Mouse (Mus musculus) forebrain, embryonic 10.5 days (tissue): ENCODE results near the gene Ypel3. TPM values are rescaled to one million over a fixed set of nuclear protein-coding genes. Genes with fewer than 3 reads are reported as not detected.

ENCODE experiments used
- DNase-seq: peaks from one replicate; pipeline ENCODE4 v3.0.0-alpha.2; 2017; ENCODE audit warnings: low spot score; ENCODE audit errors: extremely low spot score
- H3K27ac ChIP-seq: fragments of 300-500 bp; sonication (generic); 2 replicates; pipeline ENCODE4 v1.5.1; 2016; ENCODE audit warnings: mild to moderate bottlenecking
- H3K27me3 ChIP-seq: fragments of 300-500 bp; sonication (generic); 2 replicates; pipeline ENCODE4 v1.6.1; 2016; ENCODE audit warnings: mild to moderate bottlenecking; ENCODE audit not compliant: poor library complexity, severe bottlenecking
- H3K36me3 ChIP-seq: fragments of 300-500 bp; sonication (generic); replicated peaks from 2 replicates; pipeline ENCODE4 v1.6.1; 2016; ENCODE audit warnings: mild to moderate bottlenecking, moderate library complexity
- H3K4me1 ChIP-seq: fragments of 300-500 bp; sonication (generic); 2 replicates; pipeline ENCODE4 v1.6.1; 2016
- H3K4me3 ChIP-seq: fragments of 300-500 bp; sonication (generic); 2 replicates; pipeline ENCODE4 v1.5.1; 2016; ENCODE audit warnings: mild to moderate bottlenecking, moderate library complexity
- H3K9me3 ChIP-seq: fragments of 300-500 bp; sonication (generic); 2 replicates; pipeline ENCODE4 v1.6.1; 2016; ENCODE audit warnings: mild to moderate bottlenecking, moderate library complexity
- WGBS: fragments of 180-500 bp; shearing (Covaris S2); methylation state at CpG from one replicate; pipeline ENCODE4 v1.1.7; 2016; 5-methylcytosine and 5-hydroxymethylcytosine counted together
- polyA plus RNA-seq: library from polyadenylated mRNA; unstranded; fragments of >200 nt; fragmentation: Nextera tagmentation; extraction: Ambion mirVana; gene quantifications from 2 replicates; pipeline ENCODE4 v1.2.1, GENCODE M21; 2016

Ypel3 gene
- polyA plus RNA-seq, 1 experiment from 2014 or later: 35.0 TPM

- Histone ChIP-seq H3K9me3 (no peaks in the 10 kb centered on the region), H3K4me3 (no peak overlapping the region), H3K36me3 (peaks cover 28% of the 10 kb centered on the region), H3K27me3 (no peaks in the 10 kb centered on the region), H3K27ac (peak overlapping the region; percentile 96), H3K4me1 (peaks cover 53% of the 10 kb centered on the region)
- WGBS: 69% methylated on average over 7 of the region's 7 CpGs
- no peak for DNase-seq
Observed at GRCm38 (mm10) chr7:126758539-126758938, 18.2 kb upstream of the Ypel3 start.

- Histone ChIP-seq H3K9me3 (no peaks in the 10 kb centered on the region), H3K27ac (peak within 1 kb of the TSS; percentile 96), H3K4me1 (peaks cover 53% of the 10 kb centered on the region), H3K27me3 (no peaks in the 10 kb centered on the region), H3K36me3 (peaks cover 34% of the 10 kb centered on the region), H3K4me3 (peak within 1 kb of the TSS; percentile 91)
- peak; percentile 91 for DNase-seq
- WGBS: 0% methylated on average over 36 of the region's 38 CpGs
Observed at GRCm38 (mm10) chr7:126759050-126759671, 17.6 kb upstream of the Ypel3 start, which contains the start of gene Mapk3. Gene Mapk3 (plus strand): TSS chr7:126759601.

DNA sequence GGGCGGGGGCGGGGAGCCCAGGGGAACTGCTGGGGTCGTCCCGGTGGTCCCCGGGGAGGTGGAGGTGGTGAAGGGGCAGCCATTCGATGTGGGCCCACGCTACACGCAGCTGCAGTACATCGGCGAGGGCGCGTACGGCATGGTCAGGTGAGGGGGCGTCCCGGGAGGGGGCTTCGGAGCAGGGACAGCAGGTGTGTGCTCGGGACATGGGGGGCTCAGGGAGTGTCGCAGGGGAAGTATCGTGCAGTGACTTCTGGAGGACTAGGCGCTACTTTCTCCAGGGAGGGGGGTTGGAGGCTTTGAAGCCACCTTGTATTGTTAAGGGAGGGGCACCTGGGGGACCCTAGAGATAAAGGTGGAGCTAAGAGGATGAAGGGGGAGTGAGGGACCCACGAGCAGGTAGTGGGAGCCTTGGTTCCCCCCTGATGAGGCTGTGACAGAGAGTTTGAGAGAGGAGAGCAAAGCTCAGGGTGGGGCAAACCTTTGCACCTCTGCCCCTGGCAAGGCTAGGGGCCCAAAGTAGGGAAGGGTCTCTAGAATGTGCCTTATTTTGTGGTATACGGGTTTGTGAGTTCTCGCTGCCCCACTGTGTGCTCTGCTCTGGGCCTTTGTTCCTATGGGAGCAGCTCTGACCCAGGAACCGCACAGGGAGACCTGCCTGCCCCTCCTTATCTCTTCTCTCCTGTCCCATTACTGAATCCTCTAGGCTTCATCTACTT lies 16.9 kb upstream of the Ypel3 start:
- WGBS: 2% methylated on average over 22 of the region's 24 CpGs
- H3K36me3 ChIP-seq: peaks cover 41% of the 10 kb centered on the region
- peak overlapping the region; percentile 96 for H3K27ac ChIP-seq
- peak overlapping the region; percentile 91 for H3K4me3 ChIP-seq
- no peaks in the 10 kb centered on the region for H3K9me3 ChIP-seq
- no peak for DNase-seq
- no peaks in the 10 kb centered on the region for H3K27me3 ChIP-seq
- peaks cover 47% of the 10 kb centered on the region for H3K4me1 ChIP-seq

DNA sequence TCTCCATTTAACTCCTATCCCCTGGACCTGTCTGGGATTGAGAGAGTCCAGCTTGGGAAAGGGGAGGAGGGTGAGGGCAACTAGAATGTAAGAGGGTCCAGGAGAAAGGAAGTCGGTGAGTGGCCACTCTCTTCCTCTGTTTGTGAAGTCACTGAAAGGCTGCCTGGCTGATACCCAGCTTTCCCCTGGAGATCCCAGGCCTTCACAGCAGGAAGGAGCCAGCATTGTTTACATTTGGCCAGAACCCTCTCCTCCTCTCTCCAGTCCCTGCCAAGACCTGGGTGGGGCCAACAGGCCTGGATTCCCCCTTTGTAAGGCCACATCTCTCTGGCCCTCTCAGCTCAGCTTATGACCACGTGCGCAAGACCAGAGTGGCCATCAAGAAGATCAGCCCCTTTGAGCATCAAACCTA lies 16.4 kb upstream of the Ypel3 start:
- Histone ChIP-seq H3K27me3 (no peaks in the 10 kb centered on the region), H3K27ac (peak overlapping the region; percentile 96), H3K4me1 (peaks cover 41% of the 10 kb centered on the region), H3K9me3 (no peaks in the 10 kb centered on the region), H3K36me3 (peaks cover 46% of the 10 kb centered on the region), H3K4me3 (peak overlapping the region; percentile 91)
- WGBS: 16% methylated on average over 3 of the region's 3 CpGs
- DNase-seq: no peak

GRCm38 (mm10) chr7:126760956-126761355 lies 15.8 kb upstream of the Ypel3 start:
- H3K27me3 ChIP-seq: no peaks in the 10 kb centered on the region
- H3K27ac ChIP-seq: peak overlapping the region; percentile 96
- WGBS: 78% methylated on average over 4 of the region's 4 CpGs
- H3K4me3 ChIP-seq: peak overlapping the region; percentile 91; the same call in 1 of the 2 replicates
- no peaks in the 10 kb centered on the region for H3K9me3 ChIP-seq
- H3K4me1 ChIP-seq: peaks cover 41% of the 10 kb centered on the region
- H3K36me3 ChIP-seq: peaks cover 52% of the 10 kb centered on the region
- no peak for DNase-seq

DNA sequence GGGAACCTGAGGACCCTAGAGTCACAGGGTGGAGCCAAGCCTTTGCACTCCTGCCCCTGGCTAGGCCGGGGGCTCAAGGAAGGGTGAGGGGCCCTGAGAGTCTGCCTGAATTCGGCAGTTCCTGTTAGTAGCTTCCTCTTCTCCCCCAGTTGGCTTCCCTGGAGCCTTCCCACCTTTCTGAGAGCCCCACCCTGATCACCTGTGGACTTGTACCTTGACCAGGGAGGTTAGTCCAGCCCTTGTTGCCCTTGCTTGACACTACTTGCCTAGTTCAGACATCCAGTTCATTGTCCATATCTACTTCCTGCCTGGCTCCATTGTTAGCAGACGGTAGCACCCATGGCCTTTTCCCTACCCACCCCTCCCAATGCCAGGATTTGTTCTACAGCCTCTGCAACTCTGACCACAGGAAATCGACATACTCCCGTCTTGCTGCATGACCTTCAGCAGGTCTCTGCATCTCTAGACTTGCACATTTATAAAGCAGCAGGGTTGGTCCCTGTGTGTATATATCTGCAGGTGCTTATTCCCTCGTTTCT lies 15.2 kb upstream of the Ypel3 start:
- 81% methylated on average over 6 of the region's 6 CpGs for WGBS
- H3K4me1 ChIP-seq: peaks cover 41% of the 10 kb centered on the region
- no peaks in the 10 kb centered on the region for H3K9me3 ChIP-seq
- H3K4me3 ChIP-seq: 0 out of 2 replicates have a peak overlapping the region, but pooled peaks have one; percentile 6
- DNase-seq: no peak
- H3K27me3 ChIP-seq: no peaks in the 10 kb centered on the region
- peaks cover 58% of the 10 kb centered on the region for H3K36me3 ChIP-seq
- peak overlapping the region; percentile 1; the same call in 1 of the 2 replicates for H3K27ac ChIP-seq

- H3K27ac ChIP-seq: peak overlapping the region; percentile 40; the same call in 1 of the 2 replicates
- H3K4me3 ChIP-seq: 0 out of 2 replicates have a peak overlapping the region, but pooled peaks have one; percentile 5
- H3K9me3 ChIP-seq: no peaks in the 10 kb centered on the region
- WGBS: 79% methylated on average over 17 of the region's 17 CpGs
- H3K36me3 ChIP-seq: peaks cover 68% of the 10 kb centered on the region
- H3K4me1 ChIP-seq: peaks cover 41% of the 10 kb centered on the region
- no peak for DNase-seq
- H3K27me3 ChIP-seq: no peaks in the 10 kb centered on the region
Observed at GRCm38 (mm10) chr7:126762471-126763008, 14.2 kb upstream of the Ypel3 start.

DNA sequence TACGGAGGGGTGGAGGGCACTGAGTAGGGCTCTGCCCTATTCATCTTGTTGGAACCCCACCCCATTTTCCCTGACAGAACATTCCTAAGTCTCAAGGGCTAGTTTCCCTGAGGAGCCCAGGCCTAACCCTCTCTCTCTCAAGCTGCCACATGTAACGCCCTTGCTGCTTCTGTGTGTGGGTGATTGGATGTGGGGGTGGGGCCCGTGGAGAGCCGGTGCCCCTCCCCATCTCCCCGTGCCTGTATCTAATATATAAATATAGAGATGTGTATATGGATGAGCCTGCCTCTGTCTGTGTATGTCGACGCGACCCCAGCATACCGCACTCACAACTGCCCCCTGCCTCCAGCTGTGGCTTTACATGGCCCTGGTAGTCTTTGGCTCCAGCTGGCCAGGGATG lies 11.2 kb upstream of the Ypel3 start:
- H3K4me3 ChIP-seq: no peak overlapping the region
- H3K27ac ChIP-seq: no peak overlapping the region
- H3K36me3 ChIP-seq: peaks cover 98% of the 10 kb centered on the region
- H3K27me3 ChIP-seq: no peaks in the 10 kb centered on the region
- H3K9me3 ChIP-seq: no peaks in the 10 kb centered on the region
- 92% methylated on average over 9 of the region's 9 CpGs for WGBS
- no peak for DNase-seq
- peaks cover 26% of the 10 kb centered on the region for H3K4me1 ChIP-seq

DNA sequence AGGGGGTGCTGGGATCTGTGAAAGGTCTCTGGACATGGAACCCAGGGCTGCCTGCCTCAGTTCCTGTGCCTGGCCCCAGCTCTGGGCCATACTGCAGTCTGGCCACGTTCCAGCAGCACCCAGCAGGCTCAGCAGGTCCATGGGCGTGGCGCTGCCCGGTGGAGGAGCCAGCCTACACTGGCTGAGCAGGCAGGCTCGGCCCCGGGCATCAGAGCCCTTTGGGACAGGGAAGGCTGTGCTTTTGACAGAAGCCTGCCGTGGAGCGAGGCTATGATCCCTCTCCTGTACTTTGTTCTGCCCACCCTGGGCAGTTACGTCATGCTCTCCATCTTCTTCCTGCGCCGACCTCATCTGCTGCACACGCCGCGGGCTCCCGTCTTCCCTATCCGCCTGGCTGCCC lies 10.6 kb upstream of the Ypel3 start, which contains the start of gene Gdpd3:
Gene Gdpd3, plus strand, starts transcription at position 134 of the 400 bp plus-strand sequence.
- Histone ChIP-seq H3K9me3 (no peaks in the 10 kb centered on the region), H3K27me3 (no peaks in the 10 kb centered on the region), H3K27ac (no peak within 1 kb of the TSS), H3K36me3 (peaks cover 98% of the 10 kb centered on the region), H3K4me1 (peaks cover 19% of the 10 kb centered on the region), H3K4me3 (no peak within 1 kb of the TSS)
- WGBS: 95% methylated on average over 16 of the region's 16 CpGs
- no peak for DNase-seq

GRCm38 (mm10) chr7:126767001-126767400 lies 9.8 kb upstream of the Ypel3 start:
- peaks cover 97% of the 10 kb centered on the region for H3K36me3 ChIP-seq

GRCm38 (mm10) chr7:126770784-126771183 lies 6.0 kb upstream of the Ypel3 start:
- Histone ChIP-seq H3K27me3 (no peaks in the 10 kb centered on the region), H3K36me3 (peaks cover 76% of the 10 kb centered on the region), H3K27ac (no peak overlapping the region), H3K9me3 (no peaks in the 10 kb centered on the region), H3K4me1 (peaks cover 8% of the 10 kb centered on the region), H3K4me3 (no peak overlapping the region)
- WGBS: 87% methylated on average over 12 of the region's 12 CpGs
- no peak for DNase-seq

More at GRCm38 (mm10) chr7:126767001-126767400, 9.8 kb upstream of the Ypel3 start:
- WGBS: 91% methylated on average over 8 of the region's 8 CpGs
- Histone ChIP-seq H3K4me1 (peaks cover 11% of the 10 kb centered on the region), H3K27ac (no peak overlapping the region), H3K4me3 (no peak overlapping the region), H3K27me3 (no peaks in the 10 kb centered on the region), H3K9me3 (no peaks in the 10 kb centered on the region)
- no peak for DNase-seq

DNA sequence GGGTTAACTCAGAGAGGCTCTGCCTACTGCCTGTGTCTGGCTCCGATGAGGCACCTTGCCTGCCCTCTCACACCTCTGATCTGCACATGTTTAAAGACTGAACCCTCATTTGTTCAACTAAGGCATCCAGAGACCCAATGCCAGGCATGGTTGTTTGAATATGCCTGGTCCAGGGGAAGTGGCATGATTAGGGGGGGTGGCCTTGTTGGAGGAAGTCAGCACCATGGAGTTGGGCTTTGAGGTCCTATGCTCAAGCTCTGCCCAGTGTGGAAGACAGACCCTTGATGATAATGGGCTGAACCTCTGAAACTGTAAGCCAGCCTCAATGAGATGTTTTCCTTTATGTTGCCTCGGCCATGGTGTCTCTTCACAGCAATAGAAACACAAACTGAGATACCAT lies 3.4 kb upstream of the Ypel3 start:
- Histone ChIP-seq H3K9me3 (no peaks in the 10 kb centered on the region), H3K4me3 (no peak overlapping the region), H3K36me3 (peaks cover 50% of the 10 kb centered on the region), H3K4me1 (peaks cover 34% of the 10 kb centered on the region), H3K27ac (no peak overlapping the region), H3K27me3 (no peaks in the 10 kb centered on the region)
- no peak for DNase-seq
- 91% methylated on average over 2 of the region's 2 CpGs for WGBS
